Mouse (Mus musculus) kidney, adult 9 months (tissue): Measurements from ENCODE around the gene En2.

Experiments
- DNase-seq: peaks from one replicate; pipeline ENCODE4 v3.0.0; 2022

The En2 gene

DNA sequence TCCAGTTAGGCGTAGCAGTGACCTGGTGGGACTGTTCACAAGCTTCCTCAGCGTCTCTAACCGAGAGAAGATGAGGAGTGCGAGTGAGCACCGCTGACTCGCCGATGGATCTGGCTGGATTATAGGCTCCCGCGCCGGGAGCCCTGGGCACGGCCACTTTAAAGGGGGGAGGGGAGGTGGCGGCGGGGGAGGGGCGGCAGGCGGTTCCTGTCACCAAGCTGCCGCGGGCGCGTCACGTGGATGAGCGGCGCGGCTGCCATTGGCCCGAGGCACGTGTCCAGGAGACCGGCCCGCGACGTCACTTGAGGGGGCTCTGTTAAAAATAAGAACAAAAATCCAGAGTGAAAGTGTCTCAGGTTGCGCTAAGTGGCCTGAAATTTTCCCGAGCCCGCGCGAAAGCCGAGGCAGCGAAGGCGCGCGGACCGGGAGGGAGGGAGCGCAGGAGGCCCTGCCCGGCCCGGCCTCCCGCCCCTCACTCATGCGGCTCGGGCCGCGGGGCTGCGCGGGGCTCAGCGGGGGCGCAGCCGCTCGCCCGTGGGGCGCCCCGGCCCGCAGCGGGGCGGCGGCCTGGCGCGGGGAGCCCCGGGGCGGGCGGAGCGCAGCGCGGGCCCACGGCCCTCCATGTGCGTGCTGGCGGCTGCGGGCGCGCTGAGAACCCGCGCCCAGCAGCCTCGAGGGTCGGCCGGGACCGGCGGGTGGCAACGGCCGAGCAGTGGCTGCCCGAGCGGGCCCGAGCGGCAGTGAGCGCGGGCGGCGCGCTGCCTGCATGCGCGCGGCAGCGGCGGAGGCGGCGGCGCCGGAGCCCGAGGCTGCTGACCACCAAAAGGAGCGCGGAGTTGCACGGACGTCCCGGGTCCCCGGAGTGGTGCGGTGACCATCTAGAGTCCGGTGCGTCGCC lies at the start of gene En2:
Gene En2, plus strand, starts transcription at position 337 of the 898 bp plus-strand sequence.
- DNase-seq: peak; percentile 20

DNA sequence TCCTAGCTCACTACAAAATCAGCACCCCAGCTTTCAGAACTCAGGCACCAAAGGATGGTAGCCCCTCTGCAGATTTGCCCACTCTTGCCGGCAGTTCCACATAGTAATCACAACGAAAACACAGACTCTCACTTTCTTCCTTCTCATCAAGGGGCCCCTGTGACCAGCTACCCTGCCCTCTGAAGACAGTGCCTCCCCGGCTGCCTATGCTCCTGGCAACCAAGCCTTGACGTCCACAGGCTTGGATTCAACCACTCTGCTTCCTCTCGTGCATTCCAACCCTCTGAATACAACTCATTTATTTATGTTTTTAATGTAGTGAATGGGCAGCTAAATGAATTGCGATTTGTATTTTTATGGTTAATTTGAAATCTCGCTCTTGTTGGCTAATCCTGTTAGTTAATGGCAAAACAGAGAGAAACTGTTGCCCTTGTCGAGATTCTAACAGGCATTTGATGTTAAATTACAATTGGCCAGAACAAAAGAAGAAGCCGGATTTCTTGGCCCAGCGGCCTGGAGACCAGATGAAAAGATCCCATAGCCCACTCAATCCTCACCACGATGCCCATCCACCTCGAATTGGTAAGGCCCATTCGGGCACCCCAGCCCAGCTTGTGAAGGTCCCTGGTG lies 48.1 kb upstream of the En2 start:
- DNase-seq: no peak

DNA sequence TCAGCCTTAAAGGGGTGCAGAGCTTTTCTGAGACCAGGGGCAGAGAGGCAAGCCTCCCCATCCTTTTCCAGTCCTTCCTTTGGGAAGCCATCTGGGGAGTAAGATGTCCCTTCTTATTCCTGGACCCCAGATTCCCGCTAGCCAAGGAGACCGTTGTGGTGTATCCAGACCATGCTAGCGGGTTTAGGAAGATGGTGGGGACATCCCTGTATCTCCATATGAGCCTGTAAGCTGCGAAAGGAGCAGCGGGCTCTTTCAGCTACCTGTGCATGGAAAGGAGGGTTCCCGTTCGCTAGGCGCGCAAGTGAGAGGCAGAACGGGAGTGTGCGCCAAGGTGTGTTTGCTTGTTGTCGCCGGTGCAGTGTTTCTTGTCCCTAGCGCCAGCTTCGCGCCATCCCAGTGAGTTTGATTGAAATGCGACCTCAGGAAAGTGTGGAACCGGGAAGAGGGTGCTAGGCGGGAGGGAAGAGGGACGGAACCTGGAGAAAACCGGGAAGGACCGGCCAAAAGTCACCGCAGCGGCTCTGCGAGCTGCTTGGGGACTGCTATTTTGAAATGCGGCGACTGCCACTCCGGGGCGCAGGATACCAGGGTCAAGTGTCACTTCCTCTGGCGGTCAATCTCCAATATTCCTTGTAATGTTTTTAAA lies 47.5 kb upstream of the En2 start:
- DNase-seq: peak; percentile 61

DNA sequence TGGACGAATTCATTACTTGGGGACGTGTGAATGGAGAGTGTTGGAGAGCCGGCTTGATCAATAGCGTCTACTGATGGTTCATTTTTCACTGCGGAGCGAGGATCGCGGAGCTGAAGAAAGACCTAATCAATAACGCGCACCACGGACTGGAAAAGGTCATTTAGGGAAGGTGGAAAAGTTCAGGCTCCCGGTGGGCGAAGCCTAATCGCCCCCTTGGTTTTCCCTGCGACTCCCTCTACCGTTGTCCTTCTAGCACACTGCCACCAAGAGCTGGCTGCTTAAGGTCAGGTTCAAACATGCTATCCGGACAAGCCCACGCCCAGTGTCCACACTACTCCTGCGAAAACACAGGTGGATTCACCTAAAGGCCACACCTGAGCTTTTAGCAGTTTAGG lies 47.0 kb upstream of the En2 start:
- DNase-seq: no peak

DNA sequence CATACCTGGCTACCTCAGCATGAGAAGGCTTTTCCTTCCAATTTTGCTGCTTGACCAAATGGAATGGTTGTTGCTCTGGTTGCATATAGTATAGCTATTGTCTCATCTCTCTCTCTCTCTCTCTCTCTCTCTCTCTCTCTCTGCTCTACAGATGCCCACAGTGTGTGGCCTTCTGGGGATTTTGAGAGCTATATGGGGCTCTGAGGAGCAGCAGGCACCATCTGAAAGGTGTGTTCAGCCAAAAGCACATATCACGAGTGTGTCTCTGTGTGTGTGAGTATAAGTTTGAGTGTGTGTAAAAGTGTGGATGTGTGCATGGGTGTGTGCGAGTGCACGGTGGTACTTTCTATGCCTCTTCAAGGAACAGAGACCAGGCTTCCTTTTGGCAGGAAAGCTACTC lies 45.9 kb upstream of the En2 start:
- DNase-seq: no peak

DNA sequence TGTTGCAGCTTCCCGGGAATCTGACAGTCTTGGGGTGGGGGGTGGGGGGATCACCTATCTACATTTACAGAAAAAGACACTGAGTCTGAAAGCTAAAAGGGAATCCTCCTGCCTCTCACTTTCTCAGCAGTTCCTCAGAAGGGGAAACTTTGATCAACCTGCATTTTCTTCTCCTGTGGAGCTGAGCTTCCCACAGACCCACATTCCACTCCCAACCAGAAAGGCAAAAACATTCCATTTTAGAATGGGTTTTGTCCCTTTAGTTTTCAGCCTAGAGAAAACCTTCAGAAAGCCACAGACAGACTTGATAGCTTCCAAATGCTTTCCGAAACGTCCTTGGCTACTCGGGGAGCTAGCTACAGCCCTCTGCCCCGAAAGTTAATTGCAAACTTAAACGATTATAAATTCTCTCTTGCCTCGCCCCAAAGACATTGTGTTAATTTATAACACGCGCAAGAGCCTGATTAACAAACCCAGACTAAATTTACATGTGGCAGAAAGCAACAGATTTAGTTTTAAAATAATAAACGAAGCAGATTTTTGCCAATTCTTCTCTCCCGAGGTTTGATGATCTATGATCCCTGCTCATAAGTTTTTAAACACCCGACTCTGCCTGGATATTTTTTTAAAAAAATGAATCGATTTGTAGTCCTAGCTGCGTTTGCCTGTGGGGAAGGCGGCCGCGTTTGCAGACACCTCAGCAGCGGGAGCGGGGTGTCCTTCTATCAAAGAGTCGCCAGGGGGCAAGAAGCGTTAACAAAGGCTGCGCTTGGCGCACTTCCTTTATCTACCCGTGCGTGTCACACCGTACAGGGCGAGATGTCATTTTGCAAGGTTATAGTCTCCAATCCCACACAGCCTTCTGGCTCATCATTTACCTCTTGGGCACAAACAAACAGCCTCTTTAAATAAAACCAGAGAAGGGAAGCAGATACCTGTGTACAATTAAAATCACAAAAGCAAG lies 42.7 kb upstream of the En2 start:
- DNase-seq: peak; percentile 75

DNA sequence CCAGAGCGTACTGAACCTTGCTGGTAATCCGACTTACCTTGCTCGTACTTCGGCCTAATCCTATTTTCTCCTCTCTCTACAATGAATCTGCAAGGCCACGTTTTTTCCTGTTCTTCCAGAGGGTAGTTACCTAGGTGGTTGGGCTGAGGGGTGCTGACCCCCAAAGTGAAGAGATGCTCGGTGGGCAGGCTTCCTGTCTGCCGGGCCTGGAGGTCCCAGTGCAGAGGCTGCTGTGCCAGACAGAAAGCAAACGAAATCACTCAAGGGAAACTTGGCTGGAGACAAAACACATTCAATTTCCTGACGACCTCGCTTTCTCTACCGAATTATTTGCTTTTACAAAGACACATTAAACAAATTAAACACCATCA lies 42.1 kb upstream of the En2 start:
- DNase-seq: peak; percentile 16

DNA sequence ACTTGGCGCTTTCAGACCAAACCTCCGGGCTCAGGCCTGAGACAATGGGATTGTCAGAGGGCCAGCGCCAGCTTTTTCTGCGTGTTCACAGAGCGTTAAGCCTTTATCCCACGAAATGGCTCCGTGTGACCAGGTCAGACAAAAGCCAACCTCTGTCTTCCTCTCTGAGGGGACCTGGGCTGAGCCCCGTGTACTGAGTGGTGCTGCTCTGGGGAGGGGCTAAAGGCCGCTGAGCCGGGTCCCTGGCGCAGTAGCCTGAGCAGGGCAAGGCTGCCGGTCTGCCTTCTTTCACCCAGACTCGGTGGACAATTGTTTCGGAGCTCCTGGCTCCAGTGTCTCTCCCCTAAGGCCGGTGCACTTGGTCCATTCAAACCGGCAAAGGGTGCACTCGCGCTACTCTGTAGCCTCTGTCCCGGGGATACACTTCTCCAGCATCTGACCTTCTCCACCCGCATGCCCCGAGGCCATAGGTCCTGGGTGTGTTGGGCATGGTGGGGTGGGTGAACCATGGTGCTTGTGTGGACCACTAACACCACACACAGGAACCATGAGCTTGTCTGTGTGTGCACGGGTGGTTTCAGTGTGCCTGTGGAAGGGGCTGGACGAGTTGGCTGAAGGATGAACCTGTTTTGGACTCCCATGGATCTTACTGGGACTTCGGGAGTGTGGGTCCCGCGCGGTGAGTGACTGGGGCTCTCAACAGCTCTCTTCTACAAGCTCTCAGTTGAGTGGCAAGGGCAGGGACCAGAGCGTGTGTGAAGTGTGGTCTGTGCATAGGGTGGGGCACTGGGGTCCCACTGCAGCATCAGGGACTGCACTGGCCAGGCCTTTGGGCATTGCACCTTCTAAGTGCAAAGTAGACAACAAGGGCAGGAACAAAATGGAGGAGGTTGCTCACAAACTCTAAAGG lies 40.9 kb upstream of the En2 start:
- DNase-seq: no peak

DNA sequence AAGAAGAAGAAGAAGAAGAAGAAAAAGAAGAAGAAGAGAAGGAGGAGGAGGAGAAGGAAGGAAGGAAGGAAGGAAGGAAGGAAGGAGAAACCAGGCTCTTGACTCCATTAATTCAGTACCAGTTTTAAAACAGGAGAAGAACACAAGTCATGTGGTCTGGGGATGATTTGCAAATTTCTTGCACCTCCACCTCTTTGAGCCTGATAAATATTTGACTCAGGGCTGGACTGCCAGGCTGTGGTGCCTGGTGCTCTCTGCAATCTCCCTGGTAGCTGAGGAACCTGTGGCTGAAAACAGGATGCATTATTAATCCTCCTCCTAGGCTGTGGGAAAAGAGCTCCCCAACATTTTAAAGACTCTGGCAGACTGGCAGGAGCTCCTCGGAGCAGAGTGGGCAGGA lies 36.6 kb upstream of the En2 start:
- peak; percentile 70 for DNase-seq

DNA sequence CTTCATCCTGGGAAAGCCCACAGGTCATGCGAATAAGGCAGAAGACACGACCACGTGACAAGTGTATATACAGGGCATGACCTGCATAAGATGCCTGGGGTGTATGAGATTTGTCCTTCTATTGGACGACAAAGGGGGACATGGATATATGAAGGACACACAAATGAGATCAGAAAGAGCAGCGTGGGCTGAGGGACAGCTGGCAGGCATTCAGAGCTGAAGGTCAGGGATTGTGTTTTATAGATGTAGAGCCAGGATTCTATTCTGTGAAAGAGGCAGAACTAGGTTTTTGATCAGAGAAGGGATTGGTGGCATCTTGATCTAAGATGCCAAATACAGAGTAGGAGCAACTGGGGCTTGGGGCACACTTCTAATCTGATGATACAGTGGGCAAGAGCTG lies 33.3 kb upstream of the En2 start:
- no peak for DNase-seq

DNA sequence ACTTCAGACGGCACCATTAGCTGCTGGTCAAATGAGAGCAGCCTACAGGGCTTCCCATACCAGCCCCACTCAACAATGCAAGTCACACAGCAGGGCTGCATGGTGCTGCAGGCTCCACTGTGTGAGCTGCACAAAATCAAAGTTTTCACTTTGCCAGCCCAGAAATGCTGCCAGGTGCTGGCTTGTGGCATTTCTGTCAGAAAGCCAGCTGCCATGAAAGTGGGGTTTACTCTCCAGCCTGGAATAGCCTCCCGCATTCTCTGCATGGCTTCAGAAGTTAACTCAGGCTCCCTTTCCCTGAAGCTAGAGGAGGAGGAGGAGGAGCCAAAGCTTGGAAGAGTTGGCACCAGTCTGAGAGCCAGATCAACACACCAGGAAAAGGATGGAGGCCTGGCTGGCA lies 29.1 kb upstream of the En2 start:
- no peak for DNase-seq

DNA sequence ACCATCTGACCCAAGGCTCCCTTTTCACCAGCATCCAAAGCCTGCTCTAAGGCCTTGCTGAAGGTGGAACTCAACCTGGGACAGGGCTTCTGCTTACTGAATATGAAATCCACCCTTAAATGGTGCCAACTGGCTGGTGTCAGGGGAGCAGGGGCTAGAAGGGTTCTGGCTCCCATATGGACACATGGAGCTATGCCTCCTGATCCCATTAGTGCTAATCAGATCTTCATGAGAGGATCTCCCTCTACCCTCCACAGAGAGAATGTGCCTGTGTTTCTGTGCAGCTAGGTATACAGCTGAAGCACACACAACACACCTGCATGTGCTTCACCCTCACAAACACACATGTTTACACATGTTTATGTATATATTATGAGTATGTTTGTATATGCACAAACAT lies 20.9 kb upstream of the En2 start:
- no peak for DNase-seq

DNA sequence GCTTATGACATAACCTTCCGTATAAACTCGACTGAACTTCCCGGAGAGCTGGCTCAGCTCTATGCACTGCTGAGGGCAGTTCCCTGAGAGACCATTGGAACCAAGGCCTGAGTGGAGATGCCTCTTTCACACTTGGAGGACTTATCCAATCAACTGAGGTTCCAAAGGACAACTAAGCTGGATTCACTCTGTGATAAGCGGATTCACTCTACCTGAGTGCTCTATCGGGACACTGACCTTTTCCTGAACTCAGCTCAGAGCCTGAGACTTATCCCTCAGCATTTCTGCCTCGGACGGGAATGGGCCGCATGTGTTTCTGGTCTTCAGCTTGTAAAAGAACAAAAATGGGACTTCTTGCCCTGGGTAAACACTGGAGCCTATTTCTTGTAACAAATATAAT lies 19.5 kb upstream of the En2 start:
- DNase-seq: no peak

DNA sequence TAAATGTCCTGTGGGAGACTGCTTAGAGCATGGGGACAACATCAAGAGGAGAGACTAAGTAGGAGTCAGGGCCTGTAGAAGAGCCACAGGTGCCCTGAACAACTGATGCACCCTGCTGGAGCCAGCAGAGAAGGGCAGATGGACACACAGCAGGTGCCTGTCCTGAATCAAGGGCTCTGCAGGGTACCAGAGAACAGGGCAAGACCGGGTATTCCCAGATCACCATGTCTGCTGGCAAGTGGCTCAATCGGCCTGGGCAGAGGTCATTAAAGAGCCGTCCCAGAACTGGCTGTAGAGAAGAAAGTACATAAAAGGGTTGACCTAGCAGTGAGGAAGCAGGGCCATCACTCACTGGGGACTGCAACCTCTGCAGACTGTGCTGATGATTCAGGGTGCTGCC lies 17.0 kb upstream of the En2 start:
- DNase-seq: no peak

DNA sequence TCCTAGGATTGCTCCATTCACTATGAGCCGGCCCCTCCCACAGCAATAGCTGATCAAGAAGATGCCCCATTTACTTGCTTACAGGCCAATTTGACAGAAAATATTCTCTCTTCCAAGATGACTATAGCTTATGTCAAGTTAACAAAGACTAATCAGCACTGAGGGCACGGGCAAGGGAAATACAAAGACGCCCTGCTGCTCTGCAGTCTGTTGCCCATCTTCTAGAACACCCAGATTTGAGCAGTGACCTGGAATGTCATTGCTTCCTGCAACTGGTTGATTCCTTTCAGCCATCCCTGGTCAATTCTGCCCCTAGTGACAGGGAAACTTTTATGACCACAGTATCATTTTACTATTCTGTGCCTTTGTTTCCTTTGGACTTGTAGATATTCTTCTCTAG lies 16.1 kb upstream of the En2 start:
- DNase-seq: no peak

DNA sequence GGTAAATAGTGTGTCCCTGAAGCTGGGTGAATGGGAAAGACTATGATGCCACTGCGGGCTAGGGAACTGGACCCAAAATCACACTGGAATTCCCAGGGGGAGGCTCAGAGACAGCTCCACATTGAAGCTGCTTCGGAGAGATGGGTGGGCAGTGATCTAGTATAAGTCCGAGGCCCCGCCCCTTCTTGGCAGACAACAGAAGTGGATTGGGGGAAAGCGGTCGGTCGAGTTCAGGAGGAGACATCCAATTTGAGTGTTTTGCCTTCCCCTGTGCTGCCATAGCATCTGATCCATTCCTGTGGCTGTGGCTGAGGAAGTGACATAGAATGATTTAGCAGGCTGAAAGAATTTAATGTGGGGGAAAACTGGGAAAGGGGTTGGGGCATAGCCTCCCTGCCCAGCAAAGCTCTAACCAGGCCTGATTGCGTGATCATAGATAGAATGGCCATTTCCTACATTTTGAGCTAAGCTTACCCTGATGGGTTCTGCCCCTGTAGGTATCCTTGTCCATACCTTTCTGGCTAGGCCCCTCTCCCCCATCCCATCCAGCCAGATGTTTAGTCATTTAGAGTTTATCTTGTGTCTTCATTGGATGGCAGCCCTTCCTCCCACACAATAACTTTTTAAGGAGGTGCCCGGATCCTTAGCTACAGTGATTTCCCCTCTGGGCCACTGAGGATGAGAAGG lies 8.3 kb upstream of the En2 start:
- DNase-seq: no peak

DNA sequence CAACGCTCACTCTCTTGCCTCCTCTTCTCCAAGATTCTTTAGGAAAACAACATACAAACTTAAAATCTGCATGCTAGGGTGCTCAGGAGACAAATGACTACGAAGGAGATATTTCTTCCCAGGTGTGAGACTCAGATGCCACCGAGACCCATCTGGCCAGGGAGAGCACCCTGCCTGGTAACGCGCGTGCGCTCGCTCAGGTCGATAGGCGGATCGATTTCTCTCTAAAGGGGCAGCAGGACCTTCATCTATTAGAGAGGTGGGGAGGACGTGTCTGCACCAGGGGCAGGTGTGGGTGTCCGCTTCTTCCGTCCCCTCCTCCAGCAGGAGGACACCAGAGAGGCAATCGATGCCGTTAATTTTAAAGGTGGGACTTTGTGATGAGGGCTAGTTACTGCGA lies 7.7 kb upstream of the En2 start:
- DNase-seq: no peak

DNA sequence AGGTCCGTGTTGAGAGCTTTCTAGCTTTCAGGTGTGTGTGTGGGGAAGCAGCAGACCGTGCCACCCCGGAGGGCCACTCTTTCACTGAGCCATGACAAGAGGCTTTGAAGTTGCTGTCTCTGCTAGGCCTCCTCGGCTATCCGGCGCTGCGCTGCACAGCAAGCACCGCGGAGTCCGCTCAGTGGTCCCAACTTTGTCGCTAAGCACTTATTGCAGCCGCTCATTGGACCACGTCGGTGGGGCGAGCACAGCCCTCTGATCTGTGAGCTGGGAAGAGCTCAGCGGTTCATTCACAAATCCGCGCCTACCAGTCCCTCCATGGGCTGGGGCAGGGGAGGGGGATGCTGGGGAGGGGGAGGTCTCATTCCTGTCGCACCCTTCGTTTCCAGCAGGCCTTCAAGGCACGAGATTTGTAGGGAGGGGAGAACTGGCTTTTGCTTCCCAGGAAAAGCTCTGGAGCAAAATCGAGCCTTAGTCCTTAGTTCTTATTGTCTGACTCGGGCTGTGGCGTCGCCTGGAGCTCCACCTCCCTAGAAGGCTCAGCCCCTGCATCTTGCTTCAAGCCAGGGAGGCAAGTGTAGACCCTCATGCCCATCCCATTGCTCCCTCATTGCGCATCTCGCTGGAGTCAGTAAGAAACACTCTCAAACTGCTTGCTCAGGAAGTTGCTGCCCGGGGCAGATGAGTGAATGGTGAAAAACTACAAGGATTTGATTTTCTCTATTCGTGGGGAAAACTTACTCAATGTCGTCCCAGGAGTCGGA lies 7.0 kb upstream of the En2 start:
- DNase-seq: no peak

DNA sequence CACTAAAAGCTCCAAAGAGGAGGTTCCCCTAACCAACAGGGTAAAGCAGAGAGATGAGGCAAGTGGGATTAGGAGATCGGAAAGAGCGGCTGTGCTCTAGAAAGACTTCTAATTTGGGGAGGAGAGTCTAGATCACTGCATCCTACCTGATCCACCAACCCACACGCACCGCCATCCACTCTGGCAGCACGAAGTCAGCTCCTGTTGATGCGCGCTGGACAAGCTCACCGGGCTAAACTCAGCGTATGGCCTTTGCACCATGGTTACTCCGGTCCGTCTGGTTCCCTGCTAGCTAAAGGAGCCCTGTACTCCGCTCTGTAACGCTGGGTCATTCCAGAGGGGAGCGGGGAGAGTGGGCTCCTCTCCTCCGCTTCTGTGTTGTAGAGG lies 6.4 kb upstream of the En2 start:
- DNase-seq: no peak

DNA sequence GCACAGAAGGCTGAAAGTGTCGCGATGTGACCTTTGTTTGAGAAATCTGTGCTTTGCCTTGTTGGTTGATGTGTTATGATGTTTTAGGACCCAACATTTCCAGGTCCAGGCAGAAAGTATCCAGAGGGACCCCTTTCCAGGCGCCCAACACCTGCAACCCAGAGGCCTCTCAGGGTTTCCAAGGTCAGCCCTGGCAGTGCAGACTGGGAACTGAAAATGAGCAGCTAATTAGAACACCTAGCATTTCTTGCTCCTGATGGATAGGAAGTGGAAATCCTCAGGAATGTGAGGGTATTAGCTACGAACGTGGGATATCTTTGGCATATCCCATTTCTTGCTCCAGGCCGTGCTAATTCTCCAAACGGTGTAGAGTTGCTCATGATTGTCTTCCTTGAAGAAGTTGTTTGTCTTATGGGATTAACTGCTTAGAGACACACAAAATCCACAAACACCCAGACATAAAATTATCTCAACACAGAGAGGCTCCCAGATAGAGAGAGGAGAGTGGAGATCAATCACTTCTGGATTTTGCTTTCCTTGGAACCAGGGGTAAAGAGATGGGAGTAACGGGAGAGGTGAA lies 5.5 kb upstream of the En2 start:
- no peak for DNase-seq
